Mouse (Mus musculus): ENCODE data around the gene Slc6a16. TPM values are rescaled to one million over a fixed set of nuclear protein-coding genes. Genes with fewer than 3 reads are reported as not detected.
A peak's percentile ranks its signal among the peaks of the same experiment; 100 is the strongest.

Slc6a16 gene
- polyA plus RNA-seq (2016; fragmentation: Nextera tagmentation; extraction: Ambion mirVana), result 0.50 and 0.83 TPM in 2 replicates

GRCm38 (mm10) chr7:45240633-45241388 is at the start of gene Slc6a16:
Gene Slc6a16, plus strand, starts transcription at chr7:45241085.
- Histone ChIP-seq H3K27ac (peak within 1 kb of the TSS; percentile 88), H3K27me3 (ENCODE audit: insufficient read depth, poor library complexity, severe bottlenecking) (peaks cover 53% of the 10 kb centered on the region), H3K4me1 (peaks cover 29% of the 10 kb centered on the region), H3K36me3 (no peaks in the 10 kb centered on the region), H3K4me3 (peak within 1 kb of the TSS; percentile 49), H3K9me3 (no peaks in the 10 kb centered on the region)
- 12% methylated on average over 53 of the region's 53 CpGs for WGBS
- peak; percentile 82 for DNase-seq (ENCODE audit: low spot score)

GRCm38 (mm10) chr7:45191161-45191560 is 49.7 kb upstream of the Slc6a16 start:
- peaks cover 79% of the 10 kb centered on the region for H3K27me3 ChIP-seq (ENCODE audit: insufficient read depth, poor library complexity, severe bottlenecking)
- no peak for DNase-seq (ENCODE audit: low spot score)
- H3K36me3 ChIP-seq, result no peaks in the 10 kb centered on the region
- peaks cover 41% of the 10 kb centered on the region for H3K4me1 ChIP-seq
- H3K4me3 ChIP-seq, result no peak overlapping the region
- H3K9me3 ChIP-seq, result no peaks in the 10 kb centered on the region
- 61% methylated on average over 2 of the region's 2 CpGs for WGBS
- 0 out of 2 replicates have a peak overlapping the region, but pooled peaks have one; percentile 11 for H3K27ac ChIP-seq

GRCm38 (mm10) chr7:45191803-45192363 is 49.0 kb upstream of the Slc6a16 start:
- H3K4me3 ChIP-seq, result no peak overlapping the region; the same call in 1 of the 2 replicates
- H3K4me1 ChIP-seq, result peaks cover 47% of the 10 kb centered on the region
- H3K27ac ChIP-seq, result peak overlapping the region; percentile 37; the same call in 1 of the 2 replicates
- peaks cover 79% of the 10 kb centered on the region for H3K27me3 ChIP-seq (ENCODE audit: insufficient read depth, poor library complexity, severe bottlenecking)
- 16% methylated on average over 8 of the region's 8 CpGs for WGBS
- H3K9me3 ChIP-seq, result no peaks in the 10 kb centered on the region
- H3K36me3 ChIP-seq, result no peaks in the 10 kb centered on the region
- no peak for DNase-seq (ENCODE audit: low spot score)

GRCm38 (mm10) chr7:45192585-45193310 is 48.1 kb upstream of the Slc6a16 start:
- Histone ChIP-seq H3K9me3 (no peaks in the 10 kb centered on the region), H3K27me3 (ENCODE audit: insufficient read depth, poor library complexity, severe bottlenecking) (peaks cover 75% of the 10 kb centered on the region), H3K4me3 (no peak overlapping the region), H3K27ac (peak overlapping the region; percentile 62), H3K4me1 (peaks cover 52% of the 10 kb centered on the region), H3K36me3 (no peaks in the 10 kb centered on the region)
- WGBS, result 78% methylated on average over 7 of the region's 7 CpGs
- DNase-seq (ENCODE audit: low spot score), result no peak

GRCm38 (mm10) chr7:45193406-45193805 is 47.5 kb upstream of the Slc6a16 start:
- no peak for DNase-seq (ENCODE audit: low spot score)
- H3K27me3 ChIP-seq (ENCODE audit: insufficient read depth, poor library complexity, severe bottlenecking), result peaks cover 72% of the 10 kb centered on the region
- H3K4me3 ChIP-seq, result no peak overlapping the region
- H3K36me3 ChIP-seq, result no peaks in the 10 kb centered on the region
- H3K27ac ChIP-seq, result peak overlapping the region; percentile 62
- H3K9me3 ChIP-seq, result no peaks in the 10 kb centered on the region
- 59% methylated on average over 5 of the region's 5 CpGs for WGBS
- peaks cover 57% of the 10 kb centered on the region for H3K4me1 ChIP-seq

GRCm38 (mm10) chr7:45193871-45194785 is 46.8 kb upstream of the Slc6a16 start:
- WGBS, result 73% methylated on average over 17 of the region's 17 CpGs
- Histone ChIP-seq H3K27me3 (ENCODE audit: insufficient read depth, poor library complexity, severe bottlenecking) (peaks cover 64% of the 10 kb centered on the region), H3K27ac (no peak overlapping the region)

GRCm38 (mm10) chr7:45195341-45196175 is 45.3 kb upstream of the Slc6a16 start:
- Histone ChIP-seq H3K27ac (peak overlapping the region; percentile 19), H3K36me3 (no peaks in the 10 kb centered on the region), H3K4me3 (no peak overlapping the region), H3K4me1 (peaks cover 60% of the 10 kb centered on the region), H3K9me3 (no peaks in the 10 kb centered on the region), H3K27me3 (ENCODE audit: insufficient read depth, poor library complexity, severe bottlenecking) (peaks cover 53% of the 10 kb centered on the region)
- 49% methylated on average over 13 of the region's 13 CpGs for WGBS
- DNase-seq (ENCODE audit: low spot score), result no peak

More at GRCm38 (mm10) chr7:45193871-45194785, 46.8 kb upstream of the Slc6a16 start:
- DNase-seq (ENCODE audit: low spot score), result no peak
- Histone ChIP-seq H3K4me3 (no peak overlapping the region), H3K36me3 (no peaks in the 10 kb centered on the region), H3K9me3 (no peaks in the 10 kb centered on the region), H3K4me1 (peaks cover 60% of the 10 kb centered on the region)

GRCm38 (mm10) chr7:45196176-45196535 is 44.7 kb upstream of the Slc6a16 start:
- Histone ChIP-seq H3K4me3 (no peak overlapping the region), H3K9me3 (no peaks in the 10 kb centered on the region), H3K27me3 (ENCODE audit: insufficient read depth, poor library complexity, severe bottlenecking) (peaks cover 51% of the 10 kb centered on the region), H3K36me3 (no peaks in the 10 kb centered on the region), H3K27ac (peak overlapping the region; percentile 16; the same call in 1 of the 2 replicates), H3K4me1 (peaks cover 56% of the 10 kb centered on the region)
- WGBS, result 79% methylated on average over 4 of the region's 4 CpGs
- DNase-seq (ENCODE audit: low spot score), result no peak

- peaks cover 45% of the 10 kb centered on the region for H3K27me3 ChIP-seq (ENCODE audit: insufficient read depth, poor library complexity, severe bottlenecking)
Measured at GRCm38 (mm10) chr7:45196994-45197393, 43.9 kb upstream of the Slc6a16 start.

GRCm38 (mm10) chr7:45198435-45198834 is 42.5 kb upstream of the Slc6a16 start:
- Histone ChIP-seq H3K4me3 (no peak overlapping the region), H3K4me1 (peaks cover 46% of the 10 kb centered on the region), H3K27me3 (ENCODE audit: insufficient read depth, poor library complexity, severe bottlenecking) (peaks cover 37% of the 10 kb centered on the region), H3K9me3 (no peaks in the 10 kb centered on the region), H3K36me3 (no peaks in the 10 kb centered on the region), H3K27ac (0 out of 2 replicates have a peak overlapping the region, but pooled peaks have one; percentile 6)
- DNase-seq (ENCODE audit: low spot score), result peak; percentile 90
- WGBS, result 8% methylated on average over 5 of the region's 5 CpGs

More at GRCm38 (mm10) chr7:45196994-45197393, 43.9 kb upstream of the Slc6a16 start:
- H3K4me3 ChIP-seq, result no peak overlapping the region; the same call in 1 of the 2 replicates
- no peaks in the 10 kb centered on the region for H3K36me3 ChIP-seq
- no peaks in the 10 kb centered on the region for H3K9me3 ChIP-seq
- DNase-seq (ENCODE audit: low spot score), result no peak
- 58% methylated on average over 5 of the region's 5 CpGs for WGBS
- no peak overlapping the region for H3K27ac ChIP-seq
- H3K4me1 ChIP-seq, result peaks cover 48% of the 10 kb centered on the region

- 76% methylated on average over 11 of the region's 11 CpGs for WGBS
- no peak for DNase-seq (ENCODE audit: low spot score)
- Histone ChIP-seq H3K27me3 (ENCODE audit: insufficient read depth, poor library complexity, severe bottlenecking) (peaks cover 32% of the 10 kb centered on the region), H3K9me3 (no peaks in the 10 kb centered on the region), H3K4me3 (no peak overlapping the region), H3K36me3 (no peaks in the 10 kb centered on the region), H3K4me1 (peaks cover 40% of the 10 kb centered on the region), H3K27ac (no peak overlapping the region)
Measured at GRCm38 (mm10) chr7:45198961-45199360, 41.9 kb upstream of the Slc6a16 start.
